Comparison of ENCODE assay signal across 8 mouse cellular contexts in genomic region chr2:147012623-147013184, GRCm38 (mm10). TPM values are rescaled to one million over a fixed set of nuclear protein-coding genes. Genes with fewer than 3 reads are reported as not detected.
A peak's percentile ranks its signal among the peaks of the same experiment; 100 is the strongest.
DNase-seq lines count a peak whose midpoint lies in the region; ATAC-seq lines count a peak whose summit lies in the region.

Xrn2 (plus strand) TSS chr2:147012996.

- no peaks in the 10 kb centered on the region for H3K9me3 ChIP-seq in hindbrain, embryonic 15.5 days

- H3K4me3 ChIP-seq in hindbrain, embryonic 15.5 days, result peak within 1 kb of the TSS; percentile 93

- H3K27me3 ChIP-seq in hindbrain, embryonic 15.5 days, result no peaks in the 10 kb centered on the region

- H3K9ac ChIP-seq in hindbrain, embryonic 15.5 days, result peak within 1 kb of the TSS; percentile 91

- under 1% methylated on average over 37 of the region's 37 CpGs for WGBS in hindbrain, embryonic 15.5 days

- H3K4me1 ChIP-seq in hindbrain, embryonic 15.5 days (replicated peaks), result peaks cover 30% of the 10 kb centered on the region

- peak; percentile 97 for DNase-seq in T-cell, adult 2 months (ENCODE audit: low spot score)
- peak; percentile 96 to 97 for DNase-seq in cerebellum, postnatal 36 days
- peak; percentile 98 for DNase-seq in frontal cortex, postnatal 36 days (ENCODE audit: low spot score in 2 of 2)
- DNase-seq in left cerebral cortex, adult 11 months (ENCODE audit: low spot score), result peak; percentile 94
- peak; percentile 96 to 97 for DNase-seq in lung, postnatal 4 days
- DNase-seq in retina, postnatal 7 days (ENCODE audit: low read depth, low spot score), result peak; percentile 94
- peak; percentile 92 for DNase-seq in urinary bladder, adult 2 months (ENCODE audit: low spot score)

- H3K27ac ChIP-seq in hindbrain, embryonic 15.5 days (replicated peaks), result peak within 1 kb of the TSS; percentile 99

- no peaks in the 10 kb centered on the region for H3K36me3 ChIP-seq in hindbrain, embryonic 15.5 days

- peak; percentile 96 for ATAC-seq in hindbrain, embryonic 15.5 days (ENCODE audit: low FRiP score, low read depth)

- peak within 1 kb of the TSS; percentile 69 for H3K4me2 ChIP-seq in hindbrain, embryonic 15.5 days

RNA-seq across cellular contexts. Expression of gene Xrn2, which starts in this region (rescaled TPM):
- polyA plus RNA-seq in hindbrain, embryonic 15.5 days (2015; fragmentation: Nextera tagmentation; extraction: Ambion mirVana), result 62.4 and 65.1 TPM in 2 replicates
- polyA plus RNA-seq in urinary bladder, adult 2 months (2012; rRNA removed), result 39.9 and 41.5 TPM in 2 replicates

Comparison
In these comparisons a context has a peak if more than half of its experiments do, and no peak if none do; other contexts are left out.
1. Peak in every context shown above with its lines: DNase-seq, ATAC-seq, H3K4me3 ChIP-seq and H3K27ac ChIP-seq.